Mouse (Mus musculus): Measurements from ENCODE around the gene Olfr1502.
"Not testable (repeated sequence)": the region's sequence is repeated elsewhere in the genome, so short reads cannot be mapped to it uniquely, and the experiment has no call there.

Gene Olfr1502

GRCm38 (mm10) chr19:13861495-13861894 lies at the start of gene Olfr1502:
Gene Olfr1502, plus strand, starts transcription at chr19:13861795.
- DNase-seq (ENCODE audit: low read depth, low spot score), result no peak
- no peaks in the 10 kb centered on the region for H3K36me3 ChIP-seq (ENCODE audit: control insufficient read depth, insufficient read depth, low read length, poor library complexity, severe bottlenecking)
- H3K27me3 ChIP-seq (ENCODE audit: control insufficient read depth, insufficient read depth, low read length, poor library complexity, severe bottlenecking), result no peaks in the 10 kb centered on the region

- Histone ChIP-seq H3K27me3 (ENCODE audit: control insufficient read depth, insufficient read depth, low read length, poor library complexity, severe bottlenecking) (no peaks in the 10 kb centered on the region), H3K36me3 (ENCODE audit: control insufficient read depth, insufficient read depth, low read length, poor library complexity, severe bottlenecking) (no peaks in the 10 kb centered on the region)
- no peak for DNase-seq (ENCODE audit: low read depth, low spot score)
These were observed 48.8 kb upstream of the Olfr1502 start for GRCm38 (mm10) chr19:13812823-13813222.

GRCm38 (mm10) chr19:13818827-13819226 lies 42.8 kb upstream of the Olfr1502 start:
- Histone ChIP-seq H3K36me3 (ENCODE audit: control insufficient read depth, insufficient read depth, low read length, poor library complexity, severe bottlenecking) (no peaks in the 10 kb centered on the region), H3K27me3 (ENCODE audit: control insufficient read depth, insufficient read depth, low read length, poor library complexity, severe bottlenecking) (no peaks in the 10 kb centered on the region)
- DNase-seq (ENCODE audit: low read depth, low spot score), result no peak

GRCm38 (mm10) chr19:13819347-13819746 lies 42.2 kb upstream of the Olfr1502 start, which contains the start of gene Olfr1499:
Gene Olfr1499, minus strand, starts transcription at chr19:13819447.
- no peak for DNase-seq (ENCODE audit: low read depth, low spot score)
- H3K36me3 ChIP-seq (ENCODE audit: control insufficient read depth, insufficient read depth, low read length, poor library complexity, severe bottlenecking), result no peaks in the 10 kb centered on the region
- H3K27me3 ChIP-seq (ENCODE audit: control insufficient read depth, insufficient read depth, low read length, poor library complexity, severe bottlenecking), result no peaks in the 10 kb centered on the region

- H3K36me3 ChIP-seq (ENCODE audit: control insufficient read depth, insufficient read depth, low read length, poor library complexity, severe bottlenecking), result no peaks in the 10 kb centered on the region
- no peak for DNase-seq (ENCODE audit: low read depth, low spot score)
- H3K27me3 ChIP-seq (ENCODE audit: control insufficient read depth, insufficient read depth, low read length, poor library complexity, severe bottlenecking), result no peaks in the 10 kb centered on the region
These were observed 40.7 kb upstream of the Olfr1502 start for GRCm38 (mm10) chr19:13820847-13821246.

GRCm38 (mm10) chr19:13828447-13828846 lies 33.1 kb upstream of the Olfr1502 start:
- Histone ChIP-seq H3K27me3 (ENCODE audit: control insufficient read depth, insufficient read depth, low read length, poor library complexity, severe bottlenecking) (no peaks in the 10 kb centered on the region), H3K36me3 (ENCODE audit: control insufficient read depth, insufficient read depth, low read length, poor library complexity, severe bottlenecking) (no peaks in the 10 kb centered on the region)
- DNase-seq (ENCODE audit: low read depth, low spot score), result no peak

- DNase-seq (ENCODE audit: low read depth, low spot score), result no peak
- no peaks in the 10 kb centered on the region for H3K36me3 ChIP-seq (ENCODE audit: control insufficient read depth, insufficient read depth, low read length, poor library complexity, severe bottlenecking)
- no peaks in the 10 kb centered on the region for H3K27me3 ChIP-seq (ENCODE audit: control insufficient read depth, insufficient read depth, low read length, poor library complexity, severe bottlenecking)
These were observed 31.2 kb upstream of the Olfr1502 start, which contains the start of gene Olfr1500 for GRCm38 (mm10) chr19:13830388-13830787. Gene Olfr1500, minus strand, starts transcription at chr19:13830488.

- not testable (repeated sequence) for DNase-seq (ENCODE audit: low read depth, low spot score); H3K36me3 ChIP-seq (ENCODE audit: control insufficient read depth, insufficient read depth, low read length, poor library complexity, severe bottlenecking); H3K27me3 ChIP-seq (ENCODE audit: control insufficient read depth, insufficient read depth, low read length, poor library complexity, severe bottlenecking)
These were observed 11.0 kb upstream of the Olfr1502 start, which contains the start of gene Olfr1501 for GRCm38 (mm10) chr19:13850592-13850991. Gene Olfr1501, minus strand, starts transcription at chr19:13850692.

- no peak for DNase-seq (ENCODE audit: low read depth, low spot score)
- H3K36me3 ChIP-seq (ENCODE audit: control insufficient read depth, insufficient read depth, low read length, poor library complexity, severe bottlenecking), result no peaks in the 10 kb centered on the region
- no peaks in the 10 kb centered on the region for H3K27me3 ChIP-seq (ENCODE audit: control insufficient read depth, insufficient read depth, low read length, poor library complexity, severe bottlenecking)
These were observed 36.2 kb downstream of the Olfr1502 start, which contains the start of gene Olfr1504 for GRCm38 (mm10) chr19:13897828-13898227. Gene Olfr1504, minus strand, starts transcription at chr19:13897928.
